In genomic region chr15:64627258-64627657, GRCm38 (mm10) we compare ENCODE assay signal across 8 mouse cellular contexts.
DNase-seq lines count a peak whose midpoint lies in the region; ATAC-seq lines count a peak whose summit lies in the region.

No protein-coding gene starts in this region.

- H3K27me3 ChIP-seq in hindbrain, embryonic 12.5 days = no peaks in the 10 kb centered on the region

- H3K36me3 ChIP-seq in hindbrain, embryonic 12.5 days = no peaks in the 10 kb centered on the region

- WGBS in hindbrain, embryonic 12.5 days = 19% methylated on average over 9 of the region's 9 CpGs

- peak; percentile 38; the same call in 1 of the 2 replicates for ATAC-seq in hindbrain, embryonic 12.5 days (ENCODE audit: low FRiP score)

- peak; percentile 73 for DNase-seq in NIH3T3 (ENCODE audit: low read depth)
- peak; percentile 56 for DNase-seq in cerebellum, adult 8-10 months
- DNase-seq in frontal cortex, postnatal 10 days (ENCODE audit: low spot score in 2 of 2) = peak; percentile 42 to 75
- DNase-seq in layer of hippocampus, adult 9-10 months (ENCODE audit: low spot score) = peak; percentile 45
- DNase-seq in lung, postnatal 10 days = peak; percentile 79
- peak; percentile 84 for DNase-seq in retina, embryonic 14.5 days (ENCODE audit: low spot score)
- DNase-seq in urinary bladder, adult 18-20 months (ENCODE audit: low spot score in 2 of 2) = peak; percentile 53 to 56

- no peaks in the 10 kb centered on the region for H3K9me3 ChIP-seq in hindbrain, embryonic 12.5 days (replicated peaks)

- H3K9ac ChIP-seq in hindbrain, embryonic 12.5 days = no peak overlapping the region

- no peak overlapping the region for H3K4me3 ChIP-seq in hindbrain, embryonic 12.5 days

- no peaks in the 10 kb centered on the region for H3K4me1 ChIP-seq in hindbrain, embryonic 12.5 days

- no peak overlapping the region for H3K27ac ChIP-seq in hindbrain, embryonic 12.5 days

- H3K4me2 ChIP-seq in hindbrain, embryonic 12.5 days (replicated peaks) = peak overlapping the region; percentile 33; the same call in 1 of the 2 replicates
